Mouse (Mus musculus) kidney, embryonic 14.5 days (tissue): ENCODE data around the gene Rab22a. TPM values are rescaled to one million over a fixed set of nuclear protein-coding genes. Genes with fewer than 3 reads are reported as not detected.
A peak's percentile ranks its signal among the peaks of the same experiment; 100 is the strongest.

Experiments
- ATAC-seq: fragments of 200-750 bp; cut with Nextera tagmentation; 2 replicates; pipeline ENCODE4 v1.8.0; 2017; ENCODE audit warnings: moderate number of reproducible peaks, mild to moderate bottlenecking, moderate TSS enrichment, moderate library complexity; ENCODE audit not compliant: low FRiP score, low TSS enrichment
- H3K27ac ChIP-seq: fragments of 300-500 bp; sonication (generic); 2 replicates; pipeline ENCODE4 v1.5.1; 2014; ENCODE audit warnings: low read depth, mild to moderate bottlenecking, low read length, moderate library complexity, mixed read lengths
- H3K27me3 ChIP-seq: fragments of 300-500 bp; sonication (generic); 2 replicates; pipeline ENCODE4 v1.6.1; 2014; ENCODE audit warnings: mild to moderate bottlenecking, low read length; ENCODE audit not compliant: control insufficient read depth, insufficient read depth
- H3K36me3 ChIP-seq: fragments of 300-500 bp; sonication (generic); 2 replicates; pipeline ENCODE4 v1.6.1; 2014; ENCODE audit warnings: low read length, mixed read lengths; ENCODE audit not compliant: control insufficient read depth, insufficient read depth
- H3K4me1 ChIP-seq: fragments of 300-500 bp; sonication (generic); 2 replicates; pipeline ENCODE4 v1.6.1; 2014; ENCODE audit warnings: low read length, mixed read lengths; ENCODE audit not compliant: control insufficient read depth, insufficient read depth
- H3K4me2 ChIP-seq: fragments of 300-500 bp; sonication (generic); replicated peaks from 2 replicates; pipeline ENCODE4 v1.6.1; 2014; ENCODE audit warnings: low read depth, mild to moderate bottlenecking, low read length
- H3K4me3 ChIP-seq: fragments of 300-500 bp; sonication (generic); 2 replicates; pipeline ENCODE4 v1.5.1; 2014; ENCODE audit warnings: mild to moderate bottlenecking, low read length
- H3K9ac ChIP-seq: fragments of 300-500 bp; sonication (generic); 2 replicates; pipeline ENCODE4 v1.6.1; 2014; ENCODE audit warnings: low read depth, mild to moderate bottlenecking, low read length, moderate library complexity
- H3K9me3 ChIP-seq: fragments of 300-500 bp; sonication (generic); 2 replicates; pipeline ENCODE4 v1.6.1; 2016; ENCODE audit warnings: low read length; ENCODE audit not compliant: control insufficient read depth
- WGBS: fragments of 180-500 bp; shearing (Covaris S2); extraction: QIAGEN DNeasy Blood & Tissue Kit; methylation state at CpG from one replicate; pipeline ENCODE4 v1.1.7; 2014; 5-methylcytosine and 5-hydroxymethylcytosine counted together
- polyA plus RNA-seq: library from polyadenylated mRNA; unstranded; fragments of >200 nt; fragmentation: Nextera tagmentation; extraction: Ambion mirVana; gene quantifications from 2 replicates; pipeline ENCODE4 v1.2.1, GENCODE M21; 2014

The Rab22a gene
- polyA plus RNA-seq, 1 experiment from 2014 or later: 32.9 TPM

- Histone ChIP-seq H3K4me1 (no peaks in the 10 kb centered on the region), H3K4me2 (no peak overlapping the region), H3K27me3 (no peaks in the 10 kb centered on the region), H3K9ac (no peak overlapping the region), H3K36me3 (no peaks in the 10 kb centered on the region), H3K4me3 (no peak overlapping the region), H3K27ac (no peak overlapping the region), H3K9me3 (no peaks in the 10 kb centered on the region)
- no peak for ATAC-seq
Observed at GRCm38 (mm10) chr2:173641370-173641769, 18.2 kb upstream of the Rab22a start.

DNA sequence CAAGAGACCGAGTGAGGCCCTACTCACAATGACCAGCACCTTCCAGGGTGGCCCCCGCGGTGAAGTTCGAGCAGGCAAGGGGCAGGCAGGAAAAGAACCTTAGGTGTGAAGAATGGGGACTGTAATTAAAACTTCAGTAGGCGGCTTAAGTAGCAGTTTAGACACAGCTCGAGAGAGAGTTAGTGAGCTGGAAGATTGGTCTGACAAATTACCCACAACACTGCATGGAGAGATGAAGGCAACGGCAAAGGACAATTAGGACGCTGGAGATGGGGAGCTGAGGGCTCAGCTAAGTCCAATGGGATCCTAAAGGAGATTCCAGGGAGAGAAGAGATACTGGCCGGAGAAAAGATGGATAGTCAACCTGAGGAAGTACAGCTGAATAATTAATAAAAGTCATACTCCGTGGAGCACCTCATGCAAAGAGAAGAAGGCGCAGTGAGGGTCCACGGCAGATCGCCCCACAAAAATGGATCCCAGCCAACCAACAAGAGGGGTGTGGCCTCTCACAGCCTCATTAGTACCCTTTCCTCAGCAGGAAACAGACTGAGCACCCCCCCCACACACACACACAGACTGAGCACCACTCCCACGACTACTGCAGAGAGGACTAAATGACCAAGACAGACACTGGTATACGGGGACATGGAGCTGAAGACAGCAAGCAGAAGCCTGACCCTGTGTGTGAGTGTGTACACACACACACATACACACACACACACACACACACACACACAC lies 17.1 kb upstream of the Rab22a start:
- ATAC-seq: 0 out of 2 replicates have a peak, but pooled peaks have one; percentile 26
- 47% methylated on average over 15 of the region's 15 CpGs for WGBS

GRCm38 (mm10) chr2:173647197-173647911 lies 12.2 kb upstream of the Rab22a start:
- Histone ChIP-seq H3K4me2 (no peak overlapping the region), H3K9me3 (no peaks in the 10 kb centered on the region), H3K4me1 (no peaks in the 10 kb centered on the region), H3K9ac (no peak overlapping the region), H3K36me3 (no peaks in the 10 kb centered on the region), H3K27ac (no peak overlapping the region), H3K4me3 (no peak overlapping the region), H3K27me3 (no peaks in the 10 kb centered on the region)
- ATAC-seq: 0 out of 2 replicates have a peak, but pooled peaks have one; percentile 16
- 85% methylated on average over 19 of the region's 19 CpGs for WGBS

More for the DNA sequence above, 17.1 kb upstream of the Rab22a start:
- no peaks in the 10 kb centered on the region for H3K36me3 ChIP-seq
- H3K4me2 ChIP-seq: no peak overlapping the region
- no peak overlapping the region for H3K4me3 ChIP-seq
- H3K4me1 ChIP-seq: no peaks in the 10 kb centered on the region
- no peak overlapping the region for H3K9ac ChIP-seq
- H3K9me3 ChIP-seq: no peaks in the 10 kb centered on the region
- H3K27me3 ChIP-seq: no peaks in the 10 kb centered on the region
- no peak overlapping the region for H3K27ac ChIP-seq

GRCm38 (mm10) chr2:173649762-173650161 lies 9.8 kb upstream of the Rab22a start:
- ATAC-seq: no peak
- Histone ChIP-seq H3K36me3 (no peaks in the 10 kb centered on the region), H3K4me2 (no peak overlapping the region), H3K27ac (no peak overlapping the region), H3K4me3 (no peak overlapping the region), H3K9me3 (no peaks in the 10 kb centered on the region), H3K9ac (no peak overlapping the region), H3K27me3 (no peaks in the 10 kb centered on the region), H3K4me1 (no peaks in the 10 kb centered on the region)
- 49% methylated on average over 10 of the region's 10 CpGs for whole genome bisulfite sequencing

DNA sequence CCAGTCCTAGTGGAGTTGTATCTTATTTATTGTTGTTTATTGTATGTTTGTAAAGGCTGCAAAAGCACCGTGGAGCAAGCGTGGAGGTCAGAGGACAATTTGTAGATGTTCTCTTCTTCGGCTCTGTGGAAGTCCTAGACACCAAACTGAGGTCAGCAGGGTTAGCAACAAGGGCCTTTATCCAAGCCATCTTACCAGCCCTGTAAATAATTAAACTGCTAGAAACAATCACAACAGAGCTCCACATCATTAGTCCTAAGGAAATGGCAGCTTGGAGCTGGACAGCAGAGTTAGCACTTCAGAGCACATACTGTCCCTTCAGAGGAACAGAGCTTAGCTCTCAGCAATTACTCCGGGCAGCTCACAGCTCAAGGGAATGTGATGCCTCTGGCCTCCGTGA lies 6.0 kb upstream of the Rab22a start:
- no peaks in the 10 kb centered on the region for H3K36me3 ChIP-seq
- H3K27me3 ChIP-seq: no peaks in the 10 kb centered on the region
- H3K27ac ChIP-seq: no peak overlapping the region
- no peaks in the 10 kb centered on the region for H3K9me3 ChIP-seq
- no peak overlapping the region for H3K4me2 ChIP-seq
- no peak overlapping the region for H3K9ac ChIP-seq
- peaks cover 6% of the 10 kb centered on the region; the same call in 1 of the 2 replicates for H3K4me1 ChIP-seq
- no peak overlapping the region for H3K4me3 ChIP-seq
- WGBS: 69% methylated on average over 5 of the region's 5 CpGs
- no peak for ATAC-seq

GRCm38 (mm10) chr2:173657736-173658135 lies 1.8 kb upstream of the Rab22a start:
- Histone ChIP-seq H3K9ac (no peak overlapping the region), H3K4me2 (no peak overlapping the region), H3K4me1 (peaks cover 17% of the 10 kb centered on the region), H3K4me3 (no peak overlapping the region), H3K9me3 (no peaks in the 10 kb centered on the region), H3K27me3 (no peaks in the 10 kb centered on the region), H3K27ac (no peak overlapping the region), H3K36me3 (peaks cover 18% of the 10 kb centered on the region)
- 88% methylated on average over 6 of the region's 6 CpGs for WGBS
- ATAC-seq: no peak

DNA sequence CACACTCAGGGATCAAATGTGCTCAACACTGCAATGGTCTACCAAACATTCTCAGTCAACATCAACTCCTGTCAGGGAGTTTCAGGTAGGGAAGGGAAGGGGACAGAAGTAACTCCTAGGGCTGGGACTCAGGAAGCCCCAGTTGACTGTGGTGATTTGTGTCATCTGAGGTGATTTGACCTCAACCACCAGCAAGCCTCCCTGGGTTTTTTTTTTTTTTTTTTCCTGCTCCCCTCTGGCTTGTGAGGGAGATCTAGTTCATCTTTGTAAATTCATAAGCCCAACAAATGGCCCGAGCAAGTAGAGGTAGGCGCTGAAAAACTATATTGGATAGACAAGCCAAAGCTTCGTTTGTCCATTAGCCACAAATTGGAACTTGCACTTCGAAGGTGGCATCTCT lies 1.0 kb upstream of the Rab22a start:
- no peak overlapping the region for H3K27ac ChIP-seq
- WGBS: 91% methylated on average over 4 of the region's 4 CpGs
- H3K9me3 ChIP-seq: no peaks in the 10 kb centered on the region
- H3K27me3 ChIP-seq: no peaks in the 10 kb centered on the region
- H3K4me1 ChIP-seq: peaks cover 17% of the 10 kb centered on the region
- peak overlapping the region; percentile 59 for H3K4me2 ChIP-seq
- peaks cover 24% of the 10 kb centered on the region for H3K36me3 ChIP-seq
- no peak overlapping the region for H3K9ac ChIP-seq
- peak overlapping the region; percentile 98 for H3K4me3 ChIP-seq
- no peak for ATAC-seq

- H3K4me3 ChIP-seq: peak overlapping the region; percentile 98
- H3K4me1 ChIP-seq: peaks cover 17% of the 10 kb centered on the region
- 1% methylated on average over 30 of the region's 52 CpGs for WGBS
- peak overlapping the region; percentile 47; the same call in 1 of the 2 replicates for H3K27ac ChIP-seq
- H3K9me3 ChIP-seq: no peaks in the 10 kb centered on the region
- peak overlapping the region; percentile 94 for H3K9ac ChIP-seq
- H3K36me3 ChIP-seq: peaks cover 39% of the 10 kb centered on the region
- H3K27me3 ChIP-seq: no peaks in the 10 kb centered on the region
- peak; percentile 71 for ATAC-seq
- H3K4me2 ChIP-seq: peak overlapping the region; percentile 76
Observed at GRCm38 (mm10) chr2:173659926-173660684, 545 bp downstream of the Rab22a start.
